Mouse (Mus musculus) limb, embryonic 13.5 days (tissue): ENCODE data around the gene Robo1. TPM values are rescaled to one million over a fixed set of nuclear protein-coding genes. Genes with fewer than 3 reads are reported as not detected.

ENCODE experiments used
- ATAC-seq: fragments of 200-750 bp; cut with Nextera tagmentation; 2 replicates; pipeline ENCODE4 v1.8.0; 2017; ENCODE audit warnings: low read depth, moderate number of reproducible peaks, moderate TSS enrichment; ENCODE audit not compliant: low FRiP score
- H3K27ac ChIP-seq: fragments of 300-500 bp; sonication (generic); 2 replicates; pipeline ENCODE4 v1.5.1; 2015; ENCODE audit warnings: inconsistent platforms, mild to moderate bottlenecking, moderate library complexity
- H3K27me3 ChIP-seq: fragments of 300-500 bp; sonication (generic); 2 replicates; pipeline ENCODE4 v1.6.1; 2015; ENCODE audit warnings: mild to moderate bottlenecking, inconsistent platforms
- H3K36me3 ChIP-seq: fragments of 300-500 bp; sonication (generic); 2 replicates; pipeline ENCODE4 v1.6.1; 2015; ENCODE audit warnings: inconsistent platforms, mild to moderate bottlenecking, moderate library complexity
- H3K4me1 ChIP-seq: fragments of 300-500 bp; sonication (generic); 2 replicates; pipeline ENCODE4 v1.6.1; 2015; ENCODE audit warnings: inconsistent platforms
- H3K4me2 ChIP-seq: fragments of 300-500 bp; sonication (generic); replicated peaks from 2 replicates; pipeline ENCODE4 v1.6.1; 2015; ENCODE audit warnings: inconsistent platforms, mild to moderate bottlenecking, moderate library complexity
- H3K4me3 ChIP-seq: fragments of 300-500 bp; sonication (generic); 2 replicates; pipeline ENCODE4 v1.5.1; 2015; ENCODE audit warnings: moderate library complexity, mild to moderate bottlenecking, inconsistent platforms
- H3K9ac ChIP-seq: fragments of 300-500 bp; sonication (generic); 2 replicates; pipeline ENCODE4 v1.6.1; 2015; ENCODE audit warnings: mild to moderate bottlenecking, inconsistent platforms
- H3K9me3 ChIP-seq: fragments of 300-500 bp; sonication (generic); 2 replicates; pipeline ENCODE4 v1.6.1; 2016; ENCODE audit warnings: inconsistent platforms
- WGBS: fragments of 180-500 bp; shearing (Covaris S2); methylation state at CpG from one replicate; pipeline ENCODE4 v1.1.7; 2015; 5-methylcytosine and 5-hydroxymethylcytosine counted together
- polyA plus RNA-seq: library from polyadenylated mRNA; unstranded; fragments of >200 nt; fragmentation: Nextera tagmentation; extraction: Ambion mirVana; gene quantifications from 2 replicates; pipeline ENCODE4 v1.2.1, GENCODE M21; 2015

Gene Robo1
- polyA plus RNA-seq, 1 experiment from 2014 or later, result 58.2 TPM

DNA sequence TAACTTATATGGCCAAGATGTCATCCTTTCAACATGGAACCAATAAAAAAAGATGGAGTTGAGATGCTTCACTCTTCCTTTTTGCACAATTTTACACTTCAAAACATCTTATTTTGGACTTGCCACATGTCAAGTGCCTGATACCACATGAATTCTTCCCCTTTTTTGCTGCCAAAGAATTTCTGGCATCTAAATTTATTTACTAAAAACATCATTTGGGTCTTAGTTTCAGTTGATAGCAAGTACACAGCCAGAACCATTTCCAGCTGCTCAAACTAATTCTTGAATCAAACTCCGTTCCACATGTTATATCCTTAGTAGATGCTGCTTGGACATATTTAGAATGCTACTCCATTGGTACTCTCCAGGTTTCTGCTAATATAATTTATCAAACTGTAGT lies 267.1 kb downstream of the Robo1 start:
- H3K9ac ChIP-seq, result no peak overlapping the region
- ATAC-seq, result no peak
- H3K9me3 ChIP-seq, result no peaks in the 10 kb centered on the region
- H3K4me1 ChIP-seq, result no peaks in the 10 kb centered on the region
- no peak overlapping the region for H3K4me2 ChIP-seq
- H3K27me3 ChIP-seq, result no peaks in the 10 kb centered on the region
- H3K27ac ChIP-seq, result no peak overlapping the region
- H3K36me3 ChIP-seq, result no peaks in the 10 kb centered on the region
- H3K4me3 ChIP-seq, result no peak overlapping the region
- WGBS, result 97% methylated on average over 1 of the region's 1 CpGs

DNA sequence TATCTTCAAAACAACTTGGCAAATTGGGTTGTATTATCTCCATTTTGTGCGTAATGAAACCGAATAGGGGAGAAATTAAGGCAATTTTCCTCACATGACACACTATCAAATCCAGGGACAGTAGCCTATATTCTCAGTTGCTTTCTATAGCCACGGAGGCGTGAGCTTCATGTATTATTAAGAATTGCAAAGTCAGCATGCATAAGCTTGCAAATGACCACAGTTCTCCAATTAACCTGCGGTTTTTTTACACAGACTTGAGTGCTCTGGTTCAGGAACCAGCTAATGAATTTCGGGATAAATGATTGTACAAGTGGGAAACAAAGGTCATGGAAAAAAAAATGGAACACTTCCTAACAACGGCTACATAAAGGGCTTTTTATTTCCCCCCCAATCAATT lies 268.9 kb downstream of the Robo1 start:
- Histone ChIP-seq H3K36me3 (no peaks in the 10 kb centered on the region), H3K27me3 (no peaks in the 10 kb centered on the region), H3K9me3 (no peaks in the 10 kb centered on the region), H3K27ac (no peak overlapping the region), H3K4me3 (no peak overlapping the region), H3K4me1 (no peaks in the 10 kb centered on the region), H3K9ac (no peak overlapping the region), H3K4me2 (no peak overlapping the region)
- 61% methylated on average over 7 of the region's 7 CpGs for WGBS
- ATAC-seq, result no peak

DNA sequence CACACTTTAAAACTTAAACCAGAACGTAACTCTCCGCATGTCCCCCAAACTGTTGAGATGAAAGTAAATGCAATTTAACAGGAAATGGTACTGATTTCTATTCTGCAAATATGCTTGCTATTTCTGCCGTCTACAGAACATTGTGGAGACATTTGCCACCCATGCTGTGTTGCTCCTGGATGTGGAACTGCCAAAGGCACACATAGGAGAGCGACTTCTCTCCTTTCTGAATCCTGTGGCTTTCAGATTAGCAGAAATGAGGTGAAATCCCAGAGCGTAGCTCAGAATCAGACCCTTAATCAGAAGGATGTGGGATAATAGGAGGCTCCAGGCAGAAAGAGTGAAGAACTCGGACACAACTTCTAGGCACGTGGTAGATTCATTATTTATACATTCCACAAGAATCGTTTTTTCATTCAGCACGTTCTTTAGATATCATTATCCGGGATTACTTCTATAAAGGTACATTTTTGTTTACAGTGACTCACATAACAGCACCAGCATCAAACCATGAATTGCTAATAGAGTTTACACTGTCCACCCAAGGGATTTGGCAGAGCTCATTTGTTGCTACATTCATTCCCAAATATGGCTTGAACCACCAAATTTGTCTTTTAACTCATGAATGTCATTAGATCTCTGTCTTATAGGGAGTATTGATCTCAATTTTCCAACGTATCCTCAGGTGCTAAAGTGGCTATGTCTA lies 276.5 kb downstream of the Robo1 start:
- Histone ChIP-seq H3K9me3 (no peaks in the 10 kb centered on the region), H3K4me1 (0 out of 2 replicates have a peak, but pooled peaks cover 3% of the 10 kb centered on the region), H3K9ac (no peak overlapping the region), H3K4me3 (no peak overlapping the region), H3K27ac (no peak overlapping the region), H3K4me2 (no peak overlapping the region), H3K36me3 (no peaks in the 10 kb centered on the region), H3K27me3 (no peaks in the 10 kb centered on the region)
- WGBS, result 65% methylated on average over 11 of the region's 11 CpGs
- ATAC-seq, result no peak

DNA sequence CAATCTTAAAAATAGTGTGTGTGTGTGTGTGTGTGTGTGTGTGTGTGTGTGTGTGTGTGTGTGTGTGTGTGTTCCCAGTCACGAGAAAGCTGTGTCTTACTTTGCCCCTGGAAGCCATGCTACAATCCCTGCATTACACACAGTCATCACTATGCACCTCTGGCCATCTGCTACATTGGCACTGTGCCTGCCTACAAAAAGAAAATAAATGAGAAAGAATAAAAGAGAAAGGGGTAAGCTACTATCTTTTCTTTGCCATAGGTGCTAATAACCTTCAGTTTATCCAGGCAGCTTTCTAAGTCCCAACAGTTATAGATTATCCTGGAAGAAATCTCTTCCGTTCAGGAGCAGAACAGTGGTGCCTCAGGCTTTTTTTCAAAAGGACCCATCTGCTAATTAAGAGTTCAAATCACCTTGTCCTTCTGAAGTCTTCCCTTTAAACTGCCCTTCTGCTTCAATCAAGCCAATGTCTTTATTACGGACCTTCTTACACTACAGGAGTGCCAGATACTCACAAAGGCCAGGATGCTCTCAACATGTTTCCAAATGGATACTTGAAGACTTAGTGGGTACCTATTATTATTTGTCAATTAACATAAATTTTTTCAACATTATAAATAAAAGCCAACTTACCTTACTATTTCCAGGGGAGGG lies 277.2 kb downstream of the Robo1 start:
- H3K4me1 ChIP-seq, result 0 out of 2 replicates have a peak, but pooled peaks cover 3% of the 10 kb centered on the region
- H3K27me3 ChIP-seq, result no peaks in the 10 kb centered on the region
- no peaks in the 10 kb centered on the region for H3K9me3 ChIP-seq
- no peak overlapping the region for H3K9ac ChIP-seq
- ATAC-seq, result no peak
- H3K4me2 ChIP-seq, result no peak overlapping the region
- H3K36me3 ChIP-seq, result no peaks in the 10 kb centered on the region
- WGBS, result 50% methylated on average over 3 of the region's 3 CpGs
- H3K27ac ChIP-seq, result no peak overlapping the region
- no peak overlapping the region for H3K4me3 ChIP-seq

DNA sequence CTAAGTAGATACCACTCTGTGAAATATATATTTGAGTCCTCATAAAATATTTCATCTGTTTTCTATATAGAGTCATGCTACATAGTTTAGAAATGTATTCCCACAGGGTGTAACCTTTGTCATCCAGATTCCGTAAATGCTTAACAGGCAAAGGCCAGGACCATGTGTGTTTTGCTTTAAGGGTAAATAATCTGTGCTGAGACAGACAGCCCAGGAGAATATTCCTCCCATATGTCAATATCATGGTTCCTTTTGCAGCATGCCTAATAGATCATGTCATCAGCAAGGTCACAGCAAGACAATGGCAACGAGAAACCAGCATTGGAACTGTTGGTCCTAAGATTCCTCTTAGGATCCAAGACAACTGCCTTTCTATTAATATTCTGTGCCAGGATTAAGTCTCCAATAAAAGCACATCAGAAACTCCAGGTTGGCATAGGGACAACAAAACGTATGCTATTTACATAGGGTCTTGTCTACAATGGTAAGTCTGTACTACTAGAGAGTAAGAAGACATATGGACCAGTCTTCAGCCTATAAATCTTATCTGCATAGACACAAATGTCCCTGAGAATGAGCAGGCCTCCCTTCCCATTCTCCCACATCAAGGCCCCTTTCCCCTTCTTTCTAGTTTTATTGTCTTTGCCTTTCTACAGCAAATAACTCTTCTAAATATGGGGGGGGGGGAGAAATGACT lies 279.4 kb downstream of the Robo1 start:
- Histone ChIP-seq H3K9ac (no peak overlapping the region), H3K4me2 (no peak overlapping the region), H3K4me1 (0 out of 2 replicates have a peak, but pooled peaks cover 3% of the 10 kb centered on the region), H3K36me3 (no peaks in the 10 kb centered on the region), H3K9me3 (no peaks in the 10 kb centered on the region), H3K4me3 (no peak overlapping the region), H3K27me3 (no peaks in the 10 kb centered on the region), H3K27ac (no peak overlapping the region)
- ATAC-seq, result no peak
- WGBS, result 59% methylated on average over 3 of the region's 3 CpGs

DNA sequence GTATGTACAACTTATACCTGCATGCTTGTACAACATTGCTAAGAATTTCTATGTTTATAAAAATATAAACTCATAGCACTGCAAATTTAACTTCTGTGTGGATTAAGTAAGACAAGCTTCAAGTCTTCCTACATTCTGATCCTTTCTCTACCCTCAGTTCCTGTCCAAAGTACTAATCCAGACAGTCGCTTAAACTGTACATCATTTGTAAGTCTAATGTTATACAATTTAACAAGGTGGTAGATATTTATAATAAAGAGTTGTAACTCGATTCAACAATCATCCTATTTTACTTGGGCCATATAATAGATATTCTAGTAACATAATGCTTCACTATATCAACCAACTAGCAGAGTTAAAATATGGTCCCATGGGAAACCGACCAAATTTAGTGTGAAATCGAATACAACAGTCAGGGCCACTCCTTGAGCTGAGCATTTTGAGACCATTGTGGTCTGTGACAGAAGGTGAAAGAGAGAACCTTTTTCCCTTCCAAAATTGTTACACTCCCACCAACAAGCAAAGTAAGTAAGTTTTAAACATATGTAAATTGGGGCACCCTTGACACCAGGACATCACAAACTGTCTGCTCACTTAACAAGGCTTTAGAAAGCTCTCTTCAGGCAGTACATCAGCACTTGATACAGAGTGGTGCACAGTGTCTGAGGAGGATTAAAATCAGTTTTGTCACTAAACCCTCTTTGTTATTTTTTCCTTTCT lies 295.5 kb downstream of the Robo1 start:
- Histone ChIP-seq H3K4me2 (no peak overlapping the region), H3K27ac (no peak overlapping the region), H3K4me3 (no peak overlapping the region), H3K9me3 (no peaks in the 10 kb centered on the region), H3K9ac (no peak overlapping the region), H3K36me3 (no peaks in the 10 kb centered on the region), H3K4me1 (no peaks in the 10 kb centered on the region), H3K27me3 (no peaks in the 10 kb centered on the region)
- WGBS, result 72% methylated on average over 4 of the region's 4 CpGs
- ATAC-seq, result no peak

DNA sequence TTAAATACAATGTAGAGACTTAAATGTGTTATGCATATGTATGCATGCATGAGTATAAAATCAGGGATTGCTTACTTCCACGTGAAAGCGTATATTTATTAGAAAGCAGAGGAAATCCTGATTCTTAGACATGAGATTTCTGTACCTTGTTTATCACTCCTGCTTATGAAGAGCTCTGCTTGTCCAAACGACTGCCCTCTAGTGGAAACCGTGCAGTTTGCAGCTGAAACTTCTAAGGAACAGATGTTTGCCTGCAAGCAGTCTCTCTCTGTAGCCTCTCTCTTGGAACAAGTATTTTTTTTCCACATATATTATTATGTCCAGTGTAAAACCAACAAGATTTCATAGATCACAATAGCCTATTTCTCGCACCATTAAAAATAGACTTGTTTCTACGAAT lies 297.0 kb downstream of the Robo1 start:
- H3K9me3 ChIP-seq, result no peaks in the 10 kb centered on the region
- H3K9ac ChIP-seq, result no peak overlapping the region
- H3K4me3 ChIP-seq, result no peak overlapping the region
- H3K27me3 ChIP-seq, result no peaks in the 10 kb centered on the region
- no peaks in the 10 kb centered on the region for H3K36me3 ChIP-seq
- H3K4me2 ChIP-seq, result no peak overlapping the region
- no peak for ATAC-seq
- H3K4me1 ChIP-seq, result no peaks in the 10 kb centered on the region
- H3K27ac ChIP-seq, result no peak overlapping the region
- 21% methylated on average over 6 of the region's 6 CpGs for WGBS

DNA sequence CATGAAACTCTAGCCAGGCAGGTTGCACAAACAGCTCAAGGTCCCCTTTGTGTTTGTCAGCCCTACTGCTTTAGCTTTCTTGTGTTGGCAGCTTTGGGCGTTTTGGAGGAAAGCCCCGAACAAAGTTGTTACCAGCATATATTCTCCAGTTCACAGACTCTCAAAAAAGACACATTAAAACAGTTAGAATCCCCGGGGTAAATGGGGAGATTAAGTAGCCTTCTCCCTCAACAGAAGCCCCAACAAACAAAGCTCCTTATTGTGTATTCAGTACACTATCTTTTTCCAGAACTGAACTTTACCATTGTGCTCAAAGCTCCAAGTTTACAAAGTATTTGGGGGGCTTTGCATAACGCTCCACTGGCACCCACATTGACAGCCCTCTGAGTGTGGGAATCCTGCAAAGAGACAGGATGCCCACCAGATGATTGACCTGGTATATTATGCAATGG lies 302.6 kb downstream of the Robo1 start:
- no peaks in the 10 kb centered on the region for H3K9me3 ChIP-seq
- WGBS, result 51% methylated on average over 4 of the region's 4 CpGs
- no peaks in the 10 kb centered on the region for H3K4me1 ChIP-seq
- H3K4me2 ChIP-seq, result no peak overlapping the region
- H3K27ac ChIP-seq, result no peak overlapping the region
- ATAC-seq, result no peak
- no peaks in the 10 kb centered on the region for H3K36me3 ChIP-seq
- H3K27me3 ChIP-seq, result no peaks in the 10 kb centered on the region
- H3K9ac ChIP-seq, result no peak overlapping the region
- no peak overlapping the region for H3K4me3 ChIP-seq

DNA sequence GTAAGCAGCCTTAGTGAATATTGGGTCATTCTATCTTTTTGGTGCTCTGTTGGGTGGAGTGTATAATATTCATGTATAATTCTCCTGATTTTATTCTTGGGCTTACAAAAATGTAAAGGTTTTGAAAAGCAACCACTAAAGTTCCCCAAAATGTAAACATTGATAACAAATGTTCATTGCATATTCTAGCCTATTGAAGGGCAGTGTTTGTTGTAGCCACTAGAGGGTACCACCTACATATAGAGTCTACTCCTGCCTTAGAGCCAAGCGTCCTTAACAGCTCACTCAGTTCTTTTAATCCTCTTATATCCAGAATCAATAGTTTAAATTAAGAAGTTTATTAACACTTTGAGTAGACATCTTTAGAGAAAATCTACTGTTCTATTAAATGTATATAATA lies 306.8 kb downstream of the Robo1 start:
- no peak overlapping the region for H3K9ac ChIP-seq
- H3K36me3 ChIP-seq, result no peaks in the 10 kb centered on the region
- H3K4me2 ChIP-seq, result no peak overlapping the region
- no peaks in the 10 kb centered on the region for H3K4me1 ChIP-seq
- peak; percentile 71; the same call in 1 of the 2 replicates for ATAC-seq
- 5% methylated on average over 1 of the region's 1 CpGs for WGBS
- H3K27me3 ChIP-seq, result peaks cover 3% of the 10 kb centered on the region; the same call in 1 of the 2 replicates
- H3K4me3 ChIP-seq, result no peak overlapping the region
- H3K9me3 ChIP-seq, result no peaks in the 10 kb centered on the region
- H3K27ac ChIP-seq, result no peak overlapping the region

DNA sequence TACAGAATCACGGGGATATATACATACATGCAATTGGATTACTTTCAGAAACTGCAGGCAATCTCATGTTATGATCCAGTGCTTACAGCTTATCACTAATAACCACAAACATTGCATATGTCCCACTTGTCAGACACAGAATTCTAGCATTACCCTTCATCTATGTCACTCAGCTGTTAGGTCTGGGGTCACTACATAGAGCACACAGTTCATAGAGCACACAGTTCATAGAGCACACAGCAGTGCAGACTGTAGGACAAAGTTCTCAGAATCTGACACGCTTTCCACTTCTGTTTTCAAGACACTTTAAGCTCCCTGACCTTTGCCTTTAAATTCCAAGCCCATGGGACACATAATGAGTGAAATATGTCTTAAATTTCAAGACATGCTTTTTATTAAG lies 307.3 kb downstream of the Robo1 start:
- no peak overlapping the region for H3K27ac ChIP-seq
- no peak for ATAC-seq
- 53% methylated on average over 2 of the region's 2 CpGs for whole genome bisulfite sequencing
- H3K36me3 ChIP-seq, result no peaks in the 10 kb centered on the region
- no peak overlapping the region for H3K4me2 ChIP-seq
- no peaks in the 10 kb centered on the region for H3K4me1 ChIP-seq
- H3K4me3 ChIP-seq, result no peak overlapping the region
- peaks cover 3% of the 10 kb centered on the region; the same call in 1 of the 2 replicates for H3K27me3 ChIP-seq
- H3K9me3 ChIP-seq, result no peaks in the 10 kb centered on the region
- no peak overlapping the region for H3K9ac ChIP-seq

DNA sequence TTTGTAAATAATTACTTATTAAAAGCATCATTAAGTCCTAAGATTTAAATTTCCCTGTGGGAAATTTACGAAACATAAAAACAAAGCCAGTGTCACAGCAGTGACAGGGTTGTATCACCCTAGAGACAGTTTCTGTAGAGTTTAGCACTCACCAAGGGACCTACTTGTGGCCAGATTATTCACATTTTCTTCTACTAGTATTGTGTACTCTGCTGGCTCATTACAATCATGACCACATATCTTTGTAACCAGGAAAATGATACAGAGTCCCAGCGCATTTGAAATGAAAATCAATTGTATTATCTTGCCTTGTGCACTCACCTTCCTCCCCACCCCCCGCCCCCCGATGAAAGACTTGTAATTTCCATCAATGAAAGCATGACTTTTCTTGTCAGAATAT lies 314.3 kb downstream of the Robo1 start:
- Histone ChIP-seq H3K4me1 (no peaks in the 10 kb centered on the region), H3K27ac (no peak overlapping the region), H3K4me3 (no peak overlapping the region), H3K36me3 (no peaks in the 10 kb centered on the region), H3K27me3 (no peaks in the 10 kb centered on the region), H3K9ac (no peak overlapping the region), H3K9me3 (no peaks in the 10 kb centered on the region), H3K4me2 (no peak overlapping the region)
- 86% methylated on average over 4 of the region's 4 CpGs for WGBS
- ATAC-seq, result no peak

DNA sequence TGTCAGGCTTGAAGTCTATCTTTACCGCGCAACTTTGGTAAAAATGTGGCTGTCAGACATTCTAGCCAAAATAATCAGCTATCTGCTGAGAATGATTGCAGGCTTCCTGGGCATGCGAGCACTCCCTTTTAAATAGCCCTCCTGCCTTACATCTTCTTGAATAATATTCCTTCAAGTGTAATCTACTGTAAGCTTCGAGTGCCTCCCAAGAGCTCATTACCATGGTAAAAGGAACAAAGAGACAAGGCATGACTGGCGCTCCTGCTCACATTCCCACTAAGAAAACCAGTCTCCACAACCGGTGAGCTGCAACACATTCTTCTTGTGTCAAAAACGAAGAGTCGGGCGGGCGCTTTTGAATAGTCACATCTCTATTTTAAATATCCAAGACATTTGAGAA lies 314.8 kb downstream of the Robo1 start:
- Histone ChIP-seq H3K9me3 (no peaks in the 10 kb centered on the region), H3K4me3 (no peak overlapping the region), H3K27me3 (no peaks in the 10 kb centered on the region), H3K4me1 (no peaks in the 10 kb centered on the region), H3K4me2 (no peak overlapping the region), H3K27ac (no peak overlapping the region), H3K9ac (no peak overlapping the region), H3K36me3 (no peaks in the 10 kb centered on the region)
- 91% methylated on average over 10 of the region's 10 CpGs for WGBS
- ATAC-seq, result no peak
